Mouse (Mus musculus) embryonic facial prominence, embryonic 10.5 days (tissue): ENCODE results near the gene Chtop. TPM values are rescaled to one million over a fixed set of nuclear protein-coding genes. Genes with fewer than 3 reads are reported as not detected.

ENCODE experiments used
- polyA plus RNA-seq: library from polyadenylated mRNA; unstranded; fragments of >200 nt; fragmentation: Nextera tagmentation; extraction: Ambion mirVana; gene quantifications from 2 replicates; pipeline ENCODE4 v1.2.1, GENCODE M21; 2016

Chtop gene
- polyA plus RNA-seq, 1 experiment from 2014 or later, result 188 TPM

Other genes starting within 250 kb of the Chtop start
- gene Dennd4b, start 244.3 kb downstream of the Chtop start, polyA plus RNA-seq, result 4.3 and 5.3 TPM in 2 replicates
- gene Gatad2b, start 216.3 kb downstream of the Chtop start, polyA plus RNA-seq, result 13.6 and 15.7 TPM in 2 replicates
- 29.4 and 33.9 TPM in 2 replicates for gene Slc27a3, start 119.6 kb downstream of the Chtop start, polyA plus RNA-seq
- 42.8 and 46.3 TPM in 2 replicates for gene Ints3, start 75.9 kb downstream of the Chtop start, polyA plus RNA-seq
- 2.0 and 3.3 TPM in 2 replicates for gene Npr1, start 43.6 kb downstream of the Chtop start, polyA plus RNA-seq
- gene Ilf2, start 33.4 kb downstream of the Chtop start, polyA plus RNA-seq, result 356 and 367 TPM in 2 replicates
- 55.5 and 57.2 TPM in 2 replicates for gene Snapin, start 18.5 kb downstream of the Chtop start, polyA plus RNA-seq
- gene S100a1, start 4.9 kb upstream of the Chtop start, polyA plus RNA-seq, result 5.7 and 6.4 TPM in 2 replicates
- gene S100a13, start 4.9 kb upstream of the Chtop start, polyA plus RNA-seq, result 8.3 and 8.5 TPM in 2 replicates
- gene S100a14, start 17.4 kb upstream of the Chtop start, polyA plus RNA-seq, result not detected in 2 replicates
- 32.9 and 34.7 TPM in 2 replicates for gene S100a16, start 27.8 kb upstream of the Chtop start, polyA plus RNA-seq
- 0.44 TPM in 1 of 2 replicates, not detected in the other for gene S100a3, start 51.1 kb upstream of the Chtop start, polyA plus RNA-seq
- gene S100a2, start 80.7 kb upstream of the Chtop start, polyA plus RNA-seq, result not detected in 2 replicates
- not detected in 2 replicates for gene Gm42674, start 92.4 kb upstream of the Chtop start, polyA plus RNA-seq
- 1.1 TPM in 1 of 2 replicates, not detected in the other for gene S100a4, start 94.3 kb upstream of the Chtop start, polyA plus RNA-seq
- not detected in 2 replicates for gene S100a5, start 99.0 kb upstream of the Chtop start, polyA plus RNA-seq
- gene S100a6, start 103.4 kb upstream of the Chtop start, polyA plus RNA-seq, result 17.7 and 21.3 TPM in 2 replicates
- not detected in 2 replicates for gene S100a7a, start 144.5 kb upstream of the Chtop start, polyA plus RNA-seq
- gene S100a8, start 159.5 kb upstream of the Chtop start, polyA plus RNA-seq, result 0.47 and 0.92 TPM in 2 replicates
- 0.32 TPM in 1 of 2 replicates, not detected in the other for gene S100a9, start 186.2 kb upstream of the Chtop start, polyA plus RNA-seq
- not detected in 2 replicates for gene Pglyrp4, start 217.4 kb upstream of the Chtop start, polyA plus RNA-seq